Mouse (Mus musculus) embryonic facial prominence, embryonic 10.5 days (tissue): Measurements from ENCODE around the gene Nectin2. TPM values are rescaled to one million over a fixed set of nuclear protein-coding genes. Genes with fewer than 3 reads are reported as not detected.

Experiments used
- DNase-seq: peaks from one replicate; pipeline ENCODE4 v3.0.0-alpha.2; 2017; ENCODE audit warnings: low spot score
- H3K27ac ChIP-seq: fragments of 300-500 bp; sonication (generic); replicated peaks from 2 replicates; pipeline ENCODE4 v1.5.1; 2016; ENCODE audit warnings: mild to moderate bottlenecking
- H3K27me3 ChIP-seq: fragments of 300-500 bp; sonication (generic); replicated peaks from 2 replicates; pipeline ENCODE4 v1.6.1; 2016; ENCODE audit warnings: low read depth, mild to moderate bottlenecking; ENCODE audit not compliant: poor library complexity, severe bottlenecking
- H3K36me3 ChIP-seq: fragments of 300-500 bp; sonication (generic); replicated peaks from 2 replicates; pipeline ENCODE4 v1.6.1; 2016; ENCODE audit warnings: mild to moderate bottlenecking, moderate library complexity
- H3K4me1 ChIP-seq: fragments of 300-500 bp; sonication (generic); 2 replicates; pipeline ENCODE4 v1.6.1; 2016
- H3K4me3 ChIP-seq: fragments of 300-500 bp; sonication (generic); 2 replicates; pipeline ENCODE4 v1.5.1; 2016; ENCODE audit warnings: mild to moderate bottlenecking, moderate library complexity
- H3K9me3 ChIP-seq: fragments of 300-500 bp; sonication (generic); 2 replicates; pipeline ENCODE4 v1.6.1; 2016; ENCODE audit warnings: mild to moderate bottlenecking
- WGBS: fragments of 180-500 bp; shearing (Covaris S2); methylation state at CpG from one replicate; pipeline ENCODE4 v1.1.7; 2016; 5-methylcytosine and 5-hydroxymethylcytosine counted together
- polyA plus RNA-seq: library from polyadenylated mRNA; unstranded; fragments of >200 nt; fragmentation: Nextera tagmentation; extraction: Ambion mirVana; gene quantifications from 2 replicates; pipeline ENCODE4 v1.2.1, GENCODE M21; 2016

Nectin2 gene
- polyA plus RNA-seq, 1 experiment from 2014 or later: 110 TPM

GRCm38 (mm10) chr7:19781741-19782140, 31.5 kb upstream of the Nectin2 start:
- DNase-seq: no peak

DNA sequence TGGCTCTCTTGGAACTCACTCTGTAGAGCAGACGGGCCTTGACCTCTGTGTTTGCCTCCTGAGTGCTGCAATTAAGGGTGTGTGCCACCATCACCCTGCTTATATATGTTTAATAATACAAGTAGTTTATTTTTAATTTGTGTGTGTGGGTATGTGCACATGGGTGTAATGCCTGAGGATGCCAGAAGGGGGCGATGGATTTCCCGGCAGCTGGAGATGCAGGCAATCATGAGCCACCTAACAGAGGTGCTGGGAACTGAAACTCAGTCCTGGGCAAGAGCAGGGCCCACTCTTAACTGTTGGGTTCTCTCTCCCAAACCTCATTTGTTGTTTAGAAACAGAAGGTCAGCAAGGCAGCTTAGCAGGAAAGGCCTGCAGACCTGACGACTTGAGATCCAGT, 29.6 kb upstream of the Nectin2 start:
- Histone ChIP-seq H3K36me3 (no peaks in the 10 kb centered on the region), H3K4me1 (no peaks in the 10 kb centered on the region), H3K4me3 (no peak overlapping the region), H3K27me3 (no peaks in the 10 kb centered on the region), H3K9me3 (peaks cover 10% of the 10 kb centered on the region; the same call in 1 of the 2 replicates), H3K27ac (no peak overlapping the region)
- DNase-seq: no peak
- WGBS: 81% methylated on average over 4 of the region's 4 CpGs

More at GRCm38 (mm10) chr7:19781741-19782140, 31.5 kb upstream of the Nectin2 start:
- Histone ChIP-seq H3K27ac (no peak overlapping the region), H3K4me3 (no peak overlapping the region), H3K27me3 (no peaks in the 10 kb centered on the region), H3K36me3 (no peaks in the 10 kb centered on the region), H3K9me3 (peaks cover 10% of the 10 kb centered on the region; the same call in 1 of the 2 replicates), H3K4me1 (peaks cover 6% of the 10 kb centered on the region)
- WGBS: 90% methylated on average over 7 of the region's 7 CpGs

GRCm38 (mm10) chr7:19778645-19779044, 28.4 kb upstream of the Nectin2 start:
- H3K4me1 ChIP-seq: no peaks in the 10 kb centered on the region
- 85% methylated on average over 8 of the region's 8 CpGs for WGBS

GRCm38 (mm10) chr7:19777049-19777723, 26.9 kb upstream of the Nectin2 start:
- Histone ChIP-seq H3K27ac (no peak overlapping the region), H3K4me3 (no peak overlapping the region), H3K36me3 (no peaks in the 10 kb centered on the region), H3K4me1 (no peaks in the 10 kb centered on the region), H3K27me3 (no peaks in the 10 kb centered on the region), H3K9me3 (peaks cover 6% of the 10 kb centered on the region; the same call in 1 of the 2 replicates)
- no peak for DNase-seq
- whole genome bisulfite sequencing: 90% methylated on average over 11 of the region's 11 CpGs

More at GRCm38 (mm10) chr7:19778645-19779044, 28.4 kb upstream of the Nectin2 start:
- DNase-seq: no peak
- Histone ChIP-seq H3K9me3 (peaks cover 8% of the 10 kb centered on the region; the same call in 1 of the 2 replicates), H3K36me3 (no peaks in the 10 kb centered on the region), H3K27me3 (no peaks in the 10 kb centered on the region), H3K4me3 (no peak overlapping the region), H3K27ac (no peak overlapping the region)

- WGBS: 59% methylated on average over 4 of the region's 4 CpGs
- H3K4me3 ChIP-seq: peak overlapping the region; percentile 66
- peak overlapping the region; percentile 83 for H3K27ac ChIP-seq
- H3K27me3 ChIP-seq: peaks cover 32% of the 10 kb centered on the region
- peaks cover 5% of the 10 kb centered on the region; the same call in 1 of the 2 replicates for H3K36me3 ChIP-seq
- DNase-seq: no peak
- peaks cover 39% of the 10 kb centered on the region for H3K4me1 ChIP-seq
- H3K9me3 ChIP-seq: no peaks in the 10 kb centered on the region
Observed at GRCm38 (mm10) chr7:19771682-19772081, 21.4 kb upstream of the Nectin2 start.

- Histone ChIP-seq H3K4me1 (peaks cover 39% of the 10 kb centered on the region), H3K27ac (peak within 1 kb of the TSS; percentile 83), H3K36me3 (peaks cover 10% of the 10 kb centered on the region; the same call in 1 of the 2 replicates), H3K27me3 (peaks cover 32% of the 10 kb centered on the region), H3K4me3 (peak within 1 kb of the TSS; percentile 66), H3K9me3 (no peaks in the 10 kb centered on the region)
- DNase-seq: peak; percentile 80
- under 1% methylated on average over 9 of the region's 9 CpGs for WGBS
Observed at GRCm38 (mm10) chr7:19770984-19771391, 20.7 kb upstream of the Nectin2 start, which contains the start of gene Bcam. Bcam (minus strand) TSS chr7:19771016.

GRCm38 (mm10) chr7:19770375-19770754, 20.1 kb upstream of the Nectin2 start:
- Histone ChIP-seq H3K4me3 (peak overlapping the region; percentile 66), H3K4me1 (peaks cover 39% of the 10 kb centered on the region), H3K27me3 (peaks cover 32% of the 10 kb centered on the region), H3K36me3 (peaks cover 14% of the 10 kb centered on the region), H3K9me3 (no peaks in the 10 kb centered on the region), H3K27ac (peak overlapping the region; percentile 83)
- DNase-seq: peak; percentile 94
- WGBS: under 1% methylated on average over 28 of the region's 28 CpGs

GRCm38 (mm10) chr7:19769434-19770374, 19.4 kb upstream of the Nectin2 start:
- Histone ChIP-seq H3K9me3 (no peaks in the 10 kb centered on the region), H3K4me3 (peak overlapping the region; percentile 66), H3K4me1 (peaks cover 39% of the 10 kb centered on the region), H3K27ac (peak overlapping the region; percentile 83), H3K36me3 (peaks cover 19% of the 10 kb centered on the region), H3K27me3 (peaks cover 32% of the 10 kb centered on the region)
- 5% methylated on average over 16 of the region's 16 CpGs for WGBS
- no peak for DNase-seq

GRCm38 (mm10) chr7:19769001-19769400, 18.7 kb upstream of the Nectin2 start:
- WGBS: 24% methylated on average over 4 of the region's 4 CpGs
- H3K4me3 ChIP-seq: peak overlapping the region; percentile 66
- peak overlapping the region; percentile 83 for H3K27ac ChIP-seq
- DNase-seq: peak; percentile 51
- peaks cover 26% of the 10 kb centered on the region for H3K36me3 ChIP-seq
- peaks cover 39% of the 10 kb centered on the region for H3K4me1 ChIP-seq
- peaks cover 32% of the 10 kb centered on the region for H3K27me3 ChIP-seq
- H3K9me3 ChIP-seq: no peaks in the 10 kb centered on the region

DNA sequence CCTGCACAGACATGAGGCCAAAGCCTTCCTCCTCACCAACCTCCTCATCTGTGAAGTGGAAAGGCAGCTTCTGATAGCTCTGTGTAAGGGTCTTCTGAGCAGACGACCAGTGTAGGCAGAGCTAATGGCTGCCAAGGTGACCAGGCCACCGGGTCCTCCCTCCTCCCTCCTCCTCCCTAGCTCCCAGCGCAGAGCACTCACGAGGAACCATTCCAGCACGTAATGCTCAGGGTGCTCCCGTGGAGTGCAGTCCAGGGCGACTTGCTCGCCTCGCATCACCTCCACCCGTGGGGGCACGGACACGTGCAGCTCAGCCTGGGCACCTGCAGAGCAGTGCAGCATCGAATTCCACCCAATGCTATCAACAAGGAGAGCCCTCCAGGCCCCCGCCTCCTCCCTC, 18.0 kb upstream of the Nectin2 start:
- Histone ChIP-seq H3K4me3 (peak overlapping the region; percentile 66), H3K4me1 (peaks cover 39% of the 10 kb centered on the region), H3K27ac (peak overlapping the region; percentile 48), H3K27me3 (peaks cover 32% of the 10 kb centered on the region), H3K36me3 (peaks cover 33% of the 10 kb centered on the region), H3K9me3 (no peaks in the 10 kb centered on the region)
- 67% methylated on average over 14 of the region's 14 CpGs for WGBS
- DNase-seq: no peak

- Histone ChIP-seq H3K27ac (no peak overlapping the region), H3K4me3 (no peak overlapping the region), H3K9me3 (no peaks in the 10 kb centered on the region), H3K4me1 (peaks cover 15% of the 10 kb centered on the region), H3K36me3 (peaks cover 55% of the 10 kb centered on the region), H3K27me3 (peaks cover 14% of the 10 kb centered on the region)
- DNase-seq: no peak
- 92% methylated on average over 9 of the region's 9 CpGs for WGBS
Observed at GRCm38 (mm10) chr7:19764581-19764980, 14.3 kb upstream of the Nectin2 start.

DNA sequence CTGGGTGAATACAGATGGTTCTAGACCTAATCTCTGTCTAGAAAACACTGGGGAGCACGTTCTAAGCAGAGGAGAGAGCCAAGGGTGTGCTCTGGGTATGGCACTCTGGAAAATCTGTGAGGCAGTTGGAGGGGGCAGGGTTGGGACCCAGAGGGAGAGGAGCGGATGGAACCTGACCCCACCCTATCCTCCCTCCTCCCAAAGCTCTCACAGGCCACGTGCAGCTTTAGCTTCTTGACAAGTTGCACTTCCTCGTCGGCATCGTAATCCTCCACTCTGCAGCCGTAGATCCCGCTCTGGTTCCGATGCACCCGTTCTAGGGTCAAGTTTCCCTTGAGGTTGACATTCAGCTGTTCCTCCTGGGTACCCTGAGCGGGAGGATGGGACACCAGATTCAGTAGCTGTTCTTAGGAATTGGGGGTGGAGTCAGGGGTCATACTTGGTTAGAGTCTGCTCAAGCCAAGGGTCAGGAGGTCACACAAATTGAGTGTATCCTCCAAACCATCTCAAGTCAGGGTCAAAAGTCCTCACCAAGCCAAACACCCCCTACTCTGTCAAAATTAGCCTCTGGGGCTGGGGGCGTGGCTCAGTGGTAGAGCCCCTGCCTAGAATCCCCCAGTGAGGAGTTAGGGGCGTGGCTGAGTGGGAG, 13.7 kb upstream of the Nectin2 start:
- no peak overlapping the region for H3K27ac ChIP-seq
- peaks cover 58% of the 10 kb centered on the region for H3K36me3 ChIP-seq
- DNase-seq: no peak
- H3K9me3 ChIP-seq: no peaks in the 10 kb centered on the region
- peaks cover 8% of the 10 kb centered on the region for H3K27me3 ChIP-seq
- H3K4me1 ChIP-seq: peaks cover 9% of the 10 kb centered on the region
- WGBS: 79% methylated on average over 13 of the region's 13 CpGs
- H3K4me3 ChIP-seq: no peak overlapping the region
